Mouse (Mus musculus): ENCODE measurements around the gene Rpl22.

DNA sequence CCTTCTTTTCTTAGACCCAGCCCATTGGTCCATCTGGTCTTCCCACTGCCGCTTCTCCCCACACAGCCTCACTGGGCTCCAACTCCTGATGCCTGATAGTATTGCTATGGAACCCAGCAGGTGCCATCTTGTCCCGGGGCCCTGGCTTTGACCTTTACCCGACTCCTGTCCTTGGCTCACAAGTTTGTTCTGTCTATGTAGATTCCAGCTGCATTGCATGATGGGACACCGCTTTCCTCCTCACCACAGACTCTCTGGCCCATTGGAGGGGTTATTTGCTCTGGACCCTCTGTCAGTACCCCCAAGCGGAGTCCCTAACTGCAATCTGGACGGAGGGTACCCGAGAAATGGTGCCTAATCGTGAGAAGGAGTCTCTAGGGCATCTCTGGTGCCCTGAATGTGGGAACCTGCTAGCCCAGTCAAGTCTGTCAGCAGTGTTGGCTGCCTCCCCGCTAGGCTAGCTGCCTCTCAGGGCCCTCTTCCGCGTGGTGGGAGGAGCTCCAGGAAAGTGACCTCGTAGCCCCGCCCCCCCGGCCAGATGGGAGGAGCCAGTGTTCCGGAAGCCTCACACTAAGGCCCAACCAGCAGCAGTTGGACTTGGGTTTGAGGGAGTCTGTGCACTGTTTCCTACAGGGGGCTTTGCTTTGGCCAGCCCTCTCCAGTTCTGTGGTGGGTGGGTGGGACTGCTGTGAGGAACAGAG is 15.2 kb downstream of the Rpl22 start:
- TF ChIP-seq HCFC1 (IDR thresholded peaks at IDR 0.05; ENCODE audit: low read depth, low read length), result no peak
- TF ChIP-seq EP300 (IDR thresholded peaks at IDR 0.05; ENCODE audit: low read length), result no peak
- no peak for TF ChIP-seq NRF1 (IDR thresholded peaks at IDR 0.05; ENCODE audit: low read depth, low read length)
- TF ChIP-seq CHD2 (IDR thresholded peaks at IDR 0.05; ENCODE audit: low read length), result no peak
